Mouse (Mus musculus): ENCODE data around the gene Npr3.
"Not testable (repeated sequence)": the region's sequence is repeated elsewhere in the genome, so short reads cannot be mapped to it uniquely, and the experiment has no call there.

Gene Npr3

DNA sequence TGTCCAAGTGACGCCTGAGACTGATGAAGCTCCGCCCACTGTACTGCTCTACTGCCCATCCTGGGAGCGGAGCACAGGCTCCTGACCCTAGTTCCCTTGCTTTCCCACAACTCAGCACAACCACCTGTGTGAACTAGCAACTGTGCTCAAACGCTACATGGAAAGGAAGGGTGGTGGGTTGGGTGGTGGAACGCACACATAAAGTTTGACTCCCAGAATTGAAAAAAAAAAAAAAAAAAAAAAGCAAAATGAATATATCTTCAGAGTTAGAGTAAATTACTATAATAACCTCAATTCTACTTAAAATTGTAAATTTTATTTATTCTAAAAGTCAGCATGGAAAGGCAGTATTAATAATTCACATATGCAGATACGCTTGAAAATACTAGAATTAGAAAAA is 25.3 kb downstream of the Npr3 start:
- DNase-seq = no peak

- no peak for DNase-seq
Measured at GRCm38 (mm10) chr15:11878334-11878733, 28.8 kb downstream of the Npr3 start.

- no peak for DNase-seq
Measured at GRCm38 (mm10) chr15:11877273-11877672, 29.8 kb downstream of the Npr3 start.

DNA sequence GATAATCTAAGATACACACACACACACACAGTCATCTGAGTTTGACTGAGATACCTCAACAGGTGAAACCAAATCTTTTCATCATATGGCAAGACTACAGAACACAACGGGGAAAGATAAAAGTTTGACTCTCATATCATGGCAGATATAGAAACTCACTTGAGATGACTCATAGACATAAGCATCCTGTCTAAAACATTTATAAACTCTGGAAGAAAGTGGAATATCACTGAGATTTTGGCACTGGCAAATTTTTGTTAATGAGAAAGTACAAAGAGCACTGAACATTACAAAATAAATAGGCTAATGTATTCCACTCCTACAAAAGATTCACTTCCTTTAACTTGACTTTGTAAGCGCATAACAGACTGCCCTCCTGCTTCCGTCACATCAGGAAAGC is 40.2 kb downstream of the Npr3 start:
- DNase-seq = no peak

DNA sequence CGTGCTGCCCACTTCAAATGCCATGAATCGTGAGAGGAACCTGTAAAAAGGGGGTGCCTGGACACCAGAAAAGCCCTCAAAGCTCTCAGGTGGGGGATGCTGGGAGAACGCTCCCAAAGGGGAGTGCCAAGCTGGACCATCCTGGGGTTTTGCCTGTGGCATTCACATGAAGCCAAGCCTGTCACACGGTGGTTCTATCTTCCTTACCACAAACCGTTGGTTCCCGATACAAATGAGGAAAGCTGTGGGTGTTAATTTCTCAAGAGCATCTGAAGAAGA is 43.6 kb downstream of the Npr3 start:
- no peak for DNase-seq

DNA sequence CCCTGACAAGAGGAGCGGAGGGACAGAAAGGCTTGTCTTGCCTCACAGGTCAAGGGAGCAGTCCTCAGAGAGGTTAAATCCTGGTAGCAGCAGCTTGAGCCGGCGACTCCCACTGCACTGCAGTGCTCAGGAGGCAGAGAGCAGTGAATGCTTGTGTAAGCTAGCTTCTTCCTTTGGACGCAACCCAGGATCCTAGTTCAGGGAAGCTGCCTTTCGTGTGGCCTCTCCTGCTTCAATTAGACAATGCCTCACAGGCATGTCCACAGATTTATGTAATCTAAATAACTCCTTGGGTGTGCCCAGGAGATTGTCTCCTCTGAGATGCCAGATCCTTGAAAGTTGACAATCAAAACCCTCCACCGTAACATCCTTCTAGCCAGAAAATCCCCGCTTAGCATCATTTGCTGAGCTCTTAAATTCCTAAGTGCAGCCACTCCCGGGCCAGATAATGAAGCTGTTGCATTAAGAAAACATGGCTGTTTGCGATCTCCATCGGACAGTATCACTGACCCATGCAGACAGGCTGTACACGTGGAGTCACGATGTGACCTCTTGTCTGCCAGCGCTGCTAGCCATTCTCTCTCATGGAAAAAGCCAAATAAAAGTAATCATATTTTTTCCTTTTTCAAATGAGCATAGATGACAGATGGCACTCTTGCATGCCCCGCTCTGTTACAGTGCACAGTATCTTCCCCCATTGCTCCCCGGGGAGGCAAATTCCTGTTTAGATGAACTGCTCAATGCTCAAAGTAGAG is 44.1 kb downstream of the Npr3 start:
- peak; percentile 47 for DNase-seq

GRCm38 (mm10) chr15:11862253-11862652 is 44.8 kb downstream of the Npr3 start:
- no peak for DNase-seq

DNA sequence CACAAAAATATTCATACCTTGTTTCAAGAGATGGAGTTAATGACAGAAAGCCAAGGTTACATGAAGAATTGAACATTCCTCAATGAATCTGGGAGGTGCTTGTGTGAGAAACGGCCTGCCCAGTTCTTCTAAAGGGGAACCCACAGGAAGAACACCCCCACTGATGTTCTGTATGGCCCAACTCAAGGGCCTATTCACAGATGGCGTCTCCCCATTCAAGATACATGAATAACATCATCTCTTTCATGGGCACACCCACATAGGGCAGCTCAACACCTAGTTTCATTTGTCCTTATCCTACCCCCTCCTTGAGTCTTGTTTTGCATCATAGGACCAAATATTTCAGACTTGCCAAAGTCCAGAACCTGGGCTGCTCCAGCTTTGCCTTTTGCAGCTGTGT is 46.8 kb downstream of the Npr3 start:
- no peak for DNase-seq

DNA sequence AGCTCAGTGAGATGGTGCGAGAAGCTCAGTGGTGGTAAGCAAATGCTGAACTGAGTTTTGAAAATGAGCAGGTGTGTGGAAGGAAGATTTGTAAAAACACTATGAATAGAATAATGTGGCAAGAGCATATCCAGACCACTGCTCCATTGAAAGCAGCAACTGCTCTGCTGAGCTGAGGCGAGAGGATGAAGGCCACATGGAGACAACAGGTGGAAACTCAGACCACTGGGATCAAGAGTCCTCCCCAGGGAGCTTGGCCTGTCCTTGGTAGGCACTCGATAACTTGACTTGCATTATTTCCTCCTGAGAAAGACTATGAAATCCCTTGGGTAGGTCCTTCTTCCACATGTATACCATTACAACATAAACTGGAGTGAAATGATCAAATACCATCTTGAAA is 47.3 kb downstream of the Npr3 start:
- no peak for DNase-seq

GRCm38 (mm10) chr15:11858411-11858810 is 48.7 kb downstream of the Npr3 start:
- no peak for DNase-seq

- no peak for DNase-seq
Measured at GRCm38 (mm10) chr15:11845204-11846062, 61.7 kb downstream of the Npr3 start.

GRCm38 (mm10) chr15:11844115-11844514 is 63.0 kb downstream of the Npr3 start:
- no peak for DNase-seq

DNA sequence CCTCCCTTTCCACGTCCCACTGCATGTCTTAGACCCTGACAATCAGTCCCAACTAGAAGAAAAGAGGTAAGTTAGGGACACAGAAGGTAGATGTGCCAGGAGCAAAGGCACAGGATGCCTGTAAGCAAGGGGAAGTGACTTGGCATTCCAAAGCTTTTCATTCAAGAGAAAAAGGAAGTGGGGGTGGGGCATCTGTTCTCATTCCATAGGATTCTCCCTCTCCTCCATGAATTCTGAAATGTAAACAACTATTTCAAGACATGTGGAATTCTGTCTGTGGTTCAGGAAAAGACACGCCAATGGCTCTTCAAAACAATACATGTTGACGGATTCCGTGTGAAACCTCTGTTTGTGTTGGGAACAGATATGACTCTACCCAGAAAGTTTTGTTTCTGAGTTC is 65.3 kb downstream of the Npr3 start:
- DNase-seq = peak; percentile 27

GRCm38 (mm10) chr15:11835913-11836312 is 71.2 kb downstream of the Npr3 start:
- DNase-seq = no peak

DNA sequence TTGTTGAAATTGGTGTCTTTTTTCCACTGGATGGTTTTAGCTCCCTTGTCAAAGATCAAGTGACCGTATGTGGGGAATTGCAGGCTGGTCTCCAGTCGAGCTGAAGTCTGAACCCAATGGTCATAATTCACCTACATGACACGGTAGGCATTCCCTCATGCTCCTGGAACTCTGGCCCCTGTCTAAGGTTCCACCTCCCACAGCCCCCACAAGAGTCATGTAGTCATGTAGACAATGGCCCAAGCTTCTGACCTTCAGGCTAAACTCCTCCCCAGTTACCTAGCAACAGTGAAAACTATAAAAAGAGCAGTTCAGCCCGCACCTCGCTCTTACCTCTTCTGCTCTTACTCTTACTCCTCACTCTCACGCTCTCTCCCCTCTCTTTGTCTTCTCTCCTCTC is 84.7 kb downstream of the Npr3 start:
- DNase-seq = not testable (repeated sequence)

DNA sequence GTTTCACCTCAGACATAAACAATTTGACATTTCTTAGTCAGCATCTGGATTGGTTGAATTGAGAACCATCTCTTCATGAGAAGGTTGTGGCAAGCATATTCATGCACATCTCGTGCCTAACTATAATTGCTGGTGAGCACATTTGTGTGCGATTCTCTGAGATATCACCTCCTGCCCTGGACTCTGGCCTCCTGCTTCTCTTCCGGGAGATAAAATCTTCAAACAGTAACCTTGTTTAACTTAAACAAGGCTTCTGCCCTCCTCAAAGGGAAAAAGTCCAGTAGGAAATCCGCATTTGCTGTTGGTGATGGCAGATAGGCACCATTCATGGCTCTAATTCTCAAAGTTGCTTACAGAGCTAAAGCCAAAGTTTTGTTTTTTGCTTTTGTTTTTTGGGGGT is 91.5 kb downstream of the Npr3 start:
- peak; percentile 13 for DNase-seq

DNA sequence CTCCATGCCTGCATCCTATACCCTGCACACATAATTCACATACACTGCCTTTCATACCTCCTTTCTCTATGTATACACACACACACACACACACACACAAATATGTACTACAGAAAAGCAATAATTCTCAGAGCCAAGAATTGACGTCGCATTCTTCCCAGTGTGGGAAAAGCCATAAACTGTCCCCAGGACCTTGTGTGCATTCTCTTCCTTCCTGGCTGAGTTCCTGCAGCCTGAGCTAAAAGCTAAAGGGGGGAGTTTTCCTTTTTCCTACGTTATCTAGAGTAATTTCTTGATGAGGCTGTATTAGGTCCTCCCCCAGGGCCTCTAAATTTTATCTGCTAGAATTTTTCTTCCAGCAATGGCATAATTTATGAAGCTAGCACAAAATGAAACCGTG is 103.5 kb downstream of the Npr3 start:
- peak; percentile 11 for DNase-seq

GRCm38 (mm10) chr15:11801863-11802722 is 105.0 kb downstream of the Npr3 start:
- DNase-seq = peak; percentile 81

DNA sequence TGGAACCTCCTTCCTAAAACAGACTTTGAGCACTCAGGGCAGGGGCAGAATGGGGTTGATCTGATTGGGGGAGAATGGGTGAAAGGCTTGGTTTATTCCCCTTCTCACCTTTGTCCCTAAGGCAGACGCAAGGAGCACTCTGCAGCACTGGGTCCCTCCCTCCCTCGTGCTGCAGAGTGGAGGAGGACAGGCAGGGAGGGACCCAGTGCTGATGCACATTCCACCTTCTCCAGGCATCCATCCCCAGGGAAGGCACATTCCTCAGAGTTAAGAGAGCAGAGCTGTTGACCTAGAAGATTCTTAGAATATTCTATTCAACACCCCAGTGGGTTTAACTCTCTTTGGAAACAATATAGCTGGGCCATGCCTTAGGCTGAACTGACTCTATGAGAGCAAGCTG is 112.5 kb downstream of the Npr3 start:
- DNase-seq = no peak

All from lung, postnatal 14 days (tissue).